Mouse (Mus musculus) ES-Bruce4 (cell line): ENCODE measurements around the gene Rd3. TPM values are rescaled to one million over a fixed set of nuclear protein-coding genes. Genes with fewer than 3 reads are reported as not detected.

Experiments used
- H3K27ac ChIP-seq: 2 replicates; pipeline ENCODE4 v1.5.1; 2012; ENCODE audit warnings: low read length, inconsistent platforms; ENCODE audit not compliant: insufficient read depth
- H3K27me3 ChIP-seq: 2 replicates; pipeline ENCODE4 v1.6.1; 2012; ENCODE audit warnings: mild to moderate bottlenecking, low read length, inconsistent platforms; ENCODE audit not compliant: control insufficient read depth, poor library complexity, insufficient read depth, severe bottlenecking
- H3K36me3 ChIP-seq: 2 replicates; pipeline ENCODE4 v1.6.1; 2012; ENCODE audit warnings: inconsistent platforms, mild to moderate bottlenecking, low read length, moderate library complexity; ENCODE audit not compliant: control insufficient read depth, poor library complexity, insufficient read depth, severe bottlenecking
- H3K4me1 ChIP-seq: one replicate; pipeline ENCODE4 v1.8.1; 2011; ENCODE audit warnings: low read length; ENCODE audit not compliant: control insufficient read depth, insufficient read depth
- H3K4me3 ChIP-seq: 2 replicates; pipeline ENCODE4 v1.5.1; 2011; ENCODE audit warnings: low read depth, mild to moderate bottlenecking, low read length
- H3K9ac ChIP-seq: 2 replicates; pipeline ENCODE4 v1.6.1; 2012; ENCODE audit warnings: low read depth, mild to moderate bottlenecking, inconsistent platforms; ENCODE audit not compliant: poor library complexity, severe bottlenecking
- H3K9me3 ChIP-seq: replicated peaks from 2 replicates; pipeline ENCODE4 v1.6.1; 2012; ENCODE audit warnings: mild to moderate bottlenecking, low read length, inconsistent platforms; ENCODE audit not compliant: control insufficient read depth, poor library complexity, insufficient read depth, severe bottlenecking
- CTCF ChIP-seq: IDR thresholded peaks from one replicate; pipeline ENCODE4 v1.8.1; 2011; ENCODE audit warnings: low read depth, low read length
- EP300 ChIP-seq: IDR thresholded peaks from 2 replicates; pipeline ENCODE4 v1.6.1; 2011; ENCODE audit warnings: low read depth, low read length; ENCODE audit not compliant: insufficient read depth
- POLR2A ChIP-seq: IDR thresholded peaks from one replicate; pipeline ENCODE4 v1.8.1; 2011; ENCODE audit warnings: low read length; ENCODE audit not compliant: insufficient read depth
- polyA plus RNA-seq: library from polyadenylated mRNA; stranded (reverse); fragments of >200 nt; gene quantifications from 2 replicates; pipeline ENCODE4 v1.2.4, GENCODE M21; 2011; ENCODE audit warnings: low read depth; ENCODE audit not compliant: missing spikeins, insufficient read depth, insufficient read length

Gene Rd3
- polyA plus RNA-seq, 1 experiment: not detected

DNA sequence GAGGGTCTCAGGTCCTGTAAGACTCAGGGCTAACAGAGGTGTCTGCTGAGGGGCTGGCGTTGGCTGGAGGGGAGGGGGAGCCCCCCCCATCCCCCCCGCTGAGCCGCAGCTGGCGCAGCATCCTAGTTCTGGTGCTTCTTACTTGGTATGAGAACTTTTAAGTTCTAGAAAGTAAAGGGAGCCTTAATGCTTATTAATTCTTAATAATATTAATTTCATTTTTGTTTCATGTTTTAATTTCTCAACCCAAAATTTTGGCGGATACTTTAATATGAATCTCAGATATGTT is 10.3 kb downstream of the Rd3 start:
- Histone ChIP-seq H3K4me1 (no peaks in the 10 kb centered on the region), H3K36me3 (no peaks in the 10 kb centered on the region), H3K4me3 (no peak overlapping the region), H3K9me3 (no peaks in the 10 kb centered on the region), H3K27me3 (no peaks in the 10 kb centered on the region), H3K9ac (no peak overlapping the region), H3K27ac (no peak overlapping the region)
- TF ChIP-seq POLR2A (no peak), CTCF (no peak), EP300 (no peak)

GRCm38 (mm10) chr1:191988646-191989045 is 11.5 kb downstream of the Rd3 start:
- Histone ChIP-seq H3K9ac (no peak overlapping the region), H3K9me3 (no peaks in the 10 kb centered on the region), H3K4me3 (no peak overlapping the region), H3K4me1 (no peaks in the 10 kb centered on the region), H3K27ac (no peak overlapping the region), H3K36me3 (no peaks in the 10 kb centered on the region), H3K27me3 (no peaks in the 10 kb centered on the region)
- TF ChIP-seq CTCF (no peak), POLR2A (no peak), EP300 (no peak)

- Histone ChIP-seq H3K9ac (no peak overlapping the region), H3K27me3 (no peaks in the 10 kb centered on the region), H3K36me3 (no peaks in the 10 kb centered on the region), H3K27ac (no peak overlapping the region), H3K4me3 (no peak overlapping the region), H3K4me1 (no peaks in the 10 kb centered on the region), H3K9me3 (no peaks in the 10 kb centered on the region)
- TF ChIP-seq CTCF: no peak
- TF ChIP-seq POLR2A: no peak
These were observed 11.9 kb downstream of the Rd3 start for GRCm38 (mm10) chr1:191989060-191989459.

GRCm38 (mm10) chr1:191989994-191990393 is 12.8 kb downstream of the Rd3 start:
- TF ChIP-seq EP300 (no peak), CTCF (no peak), POLR2A (no peak)
- Histone ChIP-seq H3K36me3 (no peaks in the 10 kb centered on the region), H3K27ac (no peak overlapping the region), H3K4me3 (peak overlapping the region; percentile 99), H3K27me3 (no peaks in the 10 kb centered on the region), H3K9ac (peak overlapping the region; percentile 69), H3K9me3 (no peaks in the 10 kb centered on the region), H3K4me1 (no peaks in the 10 kb centered on the region)

DNA sequence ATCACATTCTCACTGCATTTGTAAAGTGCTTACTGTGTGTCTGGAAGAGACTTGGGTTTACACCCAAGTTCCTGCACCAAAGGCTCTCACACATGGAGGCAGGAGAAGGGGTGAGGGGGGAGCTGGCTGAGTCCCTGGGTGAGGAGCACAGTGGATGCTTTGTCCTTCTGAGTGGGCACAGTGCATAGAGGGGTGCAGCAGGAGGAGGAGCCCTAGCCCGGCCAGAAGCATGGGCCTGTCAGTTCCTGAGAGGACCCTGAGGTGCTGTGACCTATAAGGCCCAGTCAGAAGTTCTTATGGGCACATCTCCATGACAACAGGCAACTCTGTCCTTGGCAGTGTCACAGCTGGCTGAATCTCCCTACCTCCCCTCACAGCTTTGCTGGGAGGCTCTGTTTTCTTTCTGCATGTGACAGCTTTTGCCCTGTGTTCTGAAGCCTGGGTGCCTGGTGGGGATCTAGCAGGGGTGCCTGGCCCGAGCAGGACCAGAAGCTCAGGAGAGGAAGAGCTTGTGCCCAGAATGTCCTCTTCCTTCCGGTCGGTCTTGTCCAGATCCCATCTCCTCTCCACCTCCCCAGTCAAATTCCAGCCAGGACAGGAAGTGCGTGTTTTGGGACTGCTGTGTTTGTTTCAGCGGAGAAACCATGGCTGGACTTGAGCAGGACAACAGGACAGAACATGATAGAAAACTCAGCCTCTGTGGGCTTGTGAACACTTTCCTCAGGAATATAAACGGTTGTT is 15.0 kb downstream of the Rd3 start:
- TF ChIP-seq POLR2A (no peak), EP300 (no peak), CTCF (no peak)
- Histone ChIP-seq H3K27me3 (no peaks in the 10 kb centered on the region), H3K9ac (no peak overlapping the region), H3K4me1 (no peaks in the 10 kb centered on the region), H3K36me3 (no peaks in the 10 kb centered on the region), H3K27ac (no peak overlapping the region), H3K4me3 (no peak overlapping the region), H3K9me3 (no peaks in the 10 kb centered on the region)

DNA sequence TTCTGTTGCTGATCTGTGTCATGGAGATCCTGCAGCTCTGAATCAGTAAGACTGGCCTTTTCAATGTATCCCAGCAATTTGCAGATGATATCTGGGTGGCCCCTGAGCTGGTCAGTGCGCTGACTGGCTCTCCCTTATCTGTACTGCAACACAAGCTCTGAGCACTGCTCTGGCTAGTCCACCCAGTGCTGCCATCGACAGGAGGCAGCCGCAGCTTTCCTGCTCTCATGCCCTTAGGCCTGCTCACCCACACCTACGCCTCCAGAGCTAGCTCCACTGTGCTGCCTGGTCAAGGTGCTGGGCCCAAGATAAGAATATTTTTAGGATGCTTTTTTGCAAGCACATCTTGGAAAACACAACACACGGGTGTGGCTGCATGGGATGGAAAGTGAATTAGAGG is 17.3 kb downstream of the Rd3 start:
- no peaks in the 10 kb centered on the region for H3K9me3 ChIP-seq
- no peaks in the 10 kb centered on the region for H3K36me3 ChIP-seq
- no peaks in the 10 kb centered on the region for H3K4me1 ChIP-seq
- no peak overlapping the region for H3K9ac ChIP-seq
- H3K4me3 ChIP-seq: no peak overlapping the region
- TF ChIP-seq CTCF: no peak
- no peak for TF ChIP-seq POLR2A
- no peak for TF ChIP-seq EP300
- H3K27ac ChIP-seq: no peak overlapping the region
- H3K27me3 ChIP-seq: no peaks in the 10 kb centered on the region
